Mouse (Mus musculus) embryonic facial prominence, embryonic 15.5 days (tissue): ENCODE measurements around the gene Ehd1. TPM values are rescaled to one million over a fixed set of nuclear protein-coding genes. Genes with fewer than 3 reads are reported as not detected.
A peak's percentile ranks its signal among the peaks of the same experiment; 100 is the strongest.

ENCODE experiments used
- ATAC-seq: fragments of 200-750 bp; cut with Nextera tagmentation; 2 replicates; pipeline ENCODE4 v1.8.0; 2017; ENCODE audit warnings: low read depth, moderate TSS enrichment; ENCODE audit not compliant: insufficient number of reproducible peaks, low FRiP score, low TSS enrichment
- H3K27ac ChIP-seq: fragments of 300-500 bp; sonication (generic); replicated peaks from 2 replicates; pipeline ENCODE4 v1.5.1; 2015; ENCODE audit warnings: mild to moderate bottlenecking, inconsistent platforms
- H3K27me3 ChIP-seq: fragments of 300-500 bp; sonication (generic); 2 replicates; pipeline ENCODE4 v1.6.1; 2015; ENCODE audit warnings: inconsistent platforms
- H3K36me3 ChIP-seq: fragments of 300-500 bp; sonication (generic); 2 replicates; pipeline ENCODE4 v1.6.1; 2015; ENCODE audit warnings: mild to moderate bottlenecking, inconsistent platforms
- H3K4me1 ChIP-seq: fragments of 300-500 bp; sonication (generic); 2 replicates; pipeline ENCODE4 v1.6.1; 2015; ENCODE audit warnings: inconsistent platforms
- H3K4me2 ChIP-seq: fragments of 300-500 bp; sonication (generic); replicated peaks from 2 replicates; pipeline ENCODE4 v1.6.1; 2015; ENCODE audit warnings: mild to moderate bottlenecking, inconsistent platforms
- H3K4me3 ChIP-seq: fragments of 300-500 bp; sonication (generic); replicated peaks from 2 replicates; pipeline ENCODE4 v1.5.1; 2015; ENCODE audit warnings: mild to moderate bottlenecking, inconsistent platforms
- H3K9ac ChIP-seq: fragments of 300-500 bp; sonication (generic); 2 replicates; pipeline ENCODE4 v1.6.1; 2015; ENCODE audit warnings: inconsistent platforms
- H3K9me3 ChIP-seq: fragments of 300-500 bp; sonication (generic); replicated peaks from 2 replicates; pipeline ENCODE4 v1.6.1; 2016; ENCODE audit warnings: inconsistent platforms
- WGBS: fragments of 180-500 bp; shearing (Covaris S2); methylation state at CpG from one replicate; pipeline ENCODE4 v1.1.7; 2015; 5-methylcytosine and 5-hydroxymethylcytosine counted together
- polyA plus RNA-seq: library from polyadenylated mRNA; unstranded; fragments of >200 nt; fragmentation: Nextera tagmentation; extraction: Ambion mirVana; gene quantifications from 2 replicates; pipeline ENCODE4 v1.2.1, GENCODE M21; 2015

Gene Ehd1
- polyA plus RNA-seq, 1 experiment from 2014 or later = 77.2 TPM

DNA sequence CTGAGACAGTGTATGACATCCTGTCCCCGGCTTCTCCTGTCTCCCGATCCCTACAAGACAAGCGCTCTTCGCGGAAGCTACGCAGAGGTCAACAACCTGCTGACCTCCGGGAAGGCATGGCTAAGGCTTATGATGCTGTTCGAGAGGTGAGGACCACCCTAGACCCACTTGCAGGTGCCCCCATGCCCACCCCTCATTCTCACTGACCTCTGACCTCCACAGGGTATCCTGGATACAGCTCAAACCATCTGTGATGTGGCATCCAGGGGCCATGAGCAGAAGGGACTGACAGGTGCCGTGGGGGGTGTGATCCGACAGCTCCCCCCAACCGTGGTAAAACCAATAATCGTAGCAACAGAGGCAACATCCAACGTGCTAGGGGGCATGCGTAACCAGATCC is 15.1 kb upstream of the Ehd1 start:
- no peak overlapping the region for H3K9ac ChIP-seq
- WGBS = 90% methylated on average over 14 of the region's 14 CpGs
- ATAC-seq = no peak
- no peaks in the 10 kb centered on the region for H3K9me3 ChIP-seq
- H3K4me2 ChIP-seq = no peak overlapping the region
- H3K27me3 ChIP-seq = no peaks in the 10 kb centered on the region
- peaks cover 55% of the 10 kb centered on the region for H3K36me3 ChIP-seq
- no peaks in the 10 kb centered on the region for H3K4me1 ChIP-seq
- no peak overlapping the region for H3K27ac ChIP-seq
- no peak overlapping the region for H3K4me3 ChIP-seq

- Histone ChIP-seq H3K4me3 (no peak overlapping the region), H3K4me1 (no peaks in the 10 kb centered on the region), H3K27me3 (no peaks in the 10 kb centered on the region), H3K27ac (no peak overlapping the region), H3K4me2 (no peak overlapping the region), H3K36me3 (peaks cover 46% of the 10 kb centered on the region), H3K9me3 (no peaks in the 10 kb centered on the region), H3K9ac (no peak overlapping the region)
- 63% methylated on average over 7 of the region's 7 CpGs for WGBS
- no peak for ATAC-seq
Measured at GRCm38 (mm10) chr19:6262222-6262621, 14.3 kb upstream of the Ehd1 start.

GRCm38 (mm10) chr19:6262839-6263433 is 13.6 kb upstream of the Ehd1 start:
- H3K4me2 ChIP-seq = no peak overlapping the region
- no peak overlapping the region for H3K9ac ChIP-seq
- ATAC-seq = no peak
- WGBS = 93% methylated on average over 8 of the region's 8 CpGs
- no peaks in the 10 kb centered on the region for H3K27me3 ChIP-seq
- H3K36me3 ChIP-seq = peaks cover 39% of the 10 kb centered on the region
- no peak overlapping the region for H3K27ac ChIP-seq
- H3K9me3 ChIP-seq = no peaks in the 10 kb centered on the region
- H3K4me3 ChIP-seq = no peak overlapping the region
- H3K4me1 ChIP-seq = no peaks in the 10 kb centered on the region

- Histone ChIP-seq H3K9me3 (no peaks in the 10 kb centered on the region), H3K4me1 (peaks cover 4% of the 10 kb centered on the region), H3K36me3 (peaks cover 27% of the 10 kb centered on the region), H3K27me3 (no peaks in the 10 kb centered on the region), H3K9ac (no peak overlapping the region), H3K4me3 (no peak overlapping the region), H3K4me2 (no peak overlapping the region), H3K27ac (no peak overlapping the region)
- ATAC-seq = no peak
- 68% methylated on average over 9 of the region's 9 CpGs for WGBS
Measured at GRCm38 (mm10) chr19:6264200-6264599, 12.3 kb upstream of the Ehd1 start.

DNA sequence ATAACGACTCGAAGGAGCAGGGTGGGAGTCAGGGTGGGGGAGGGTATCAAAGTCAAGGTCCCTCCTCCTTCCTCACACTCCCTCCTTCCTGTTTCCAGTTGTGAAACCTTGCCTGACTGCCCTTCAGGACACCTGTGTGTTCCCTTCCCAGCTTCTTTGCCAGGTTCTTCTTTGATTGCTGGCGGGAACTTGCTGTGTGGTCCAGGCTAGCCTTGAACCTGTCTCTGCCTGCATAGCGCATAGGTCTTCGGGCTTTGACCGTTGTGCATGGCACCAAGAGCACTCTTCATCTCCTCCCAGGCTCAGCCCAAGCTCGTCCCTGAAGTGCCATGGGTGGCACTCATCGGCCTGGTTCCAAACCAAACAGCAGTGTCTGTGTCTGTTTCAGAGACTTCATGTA is 11.6 kb upstream of the Ehd1 start:
- 80% methylated on average over 8 of the region's 8 CpGs for WGBS
- H3K9ac ChIP-seq = no peak overlapping the region
- H3K27me3 ChIP-seq = no peaks in the 10 kb centered on the region
- no peak overlapping the region for H3K4me2 ChIP-seq
- peaks cover 4% of the 10 kb centered on the region for H3K4me1 ChIP-seq
- H3K27ac ChIP-seq = no peak overlapping the region
- no peak for ATAC-seq
- H3K9me3 ChIP-seq = no peaks in the 10 kb centered on the region
- H3K4me3 ChIP-seq = no peak overlapping the region
- H3K36me3 ChIP-seq = peaks cover 23% of the 10 kb centered on the region

DNA sequence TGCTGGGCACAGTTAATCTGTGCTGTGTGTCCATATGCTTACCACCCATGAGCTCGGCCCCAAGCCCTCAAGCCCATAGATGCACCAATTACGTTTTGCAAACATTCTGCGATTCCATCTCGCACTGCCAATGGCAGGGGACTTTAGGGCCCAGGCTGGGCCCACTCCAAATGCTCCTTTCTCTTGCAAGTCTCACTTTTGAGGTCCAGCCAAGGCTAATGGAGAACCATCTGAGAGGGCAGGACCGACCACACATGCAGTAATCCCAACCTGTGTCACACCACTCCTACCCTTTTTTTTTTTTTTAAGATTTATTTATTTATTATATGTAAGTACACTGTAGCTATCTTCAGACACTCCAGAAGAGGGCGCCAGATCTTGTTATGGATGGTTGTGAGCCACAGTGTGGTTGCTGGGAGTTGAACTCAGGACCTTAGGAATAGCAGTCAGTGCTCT is 10.8 kb upstream of the Ehd1 start:
- ATAC-seq = no peak
- no peak overlapping the region for H3K4me3 ChIP-seq
- peaks cover 4% of the 10 kb centered on the region for H3K4me1 ChIP-seq
- H3K9me3 ChIP-seq = no peaks in the 10 kb centered on the region
- H3K4me2 ChIP-seq = no peak overlapping the region
- H3K27ac ChIP-seq = no peak overlapping the region
- H3K36me3 ChIP-seq = peaks cover 15% of the 10 kb centered on the region
- H3K9ac ChIP-seq = no peak overlapping the region
- WGBS = 66% methylated on average over 6 of the region's 6 CpGs
- H3K27me3 ChIP-seq = no peaks in the 10 kb centered on the region

DNA sequence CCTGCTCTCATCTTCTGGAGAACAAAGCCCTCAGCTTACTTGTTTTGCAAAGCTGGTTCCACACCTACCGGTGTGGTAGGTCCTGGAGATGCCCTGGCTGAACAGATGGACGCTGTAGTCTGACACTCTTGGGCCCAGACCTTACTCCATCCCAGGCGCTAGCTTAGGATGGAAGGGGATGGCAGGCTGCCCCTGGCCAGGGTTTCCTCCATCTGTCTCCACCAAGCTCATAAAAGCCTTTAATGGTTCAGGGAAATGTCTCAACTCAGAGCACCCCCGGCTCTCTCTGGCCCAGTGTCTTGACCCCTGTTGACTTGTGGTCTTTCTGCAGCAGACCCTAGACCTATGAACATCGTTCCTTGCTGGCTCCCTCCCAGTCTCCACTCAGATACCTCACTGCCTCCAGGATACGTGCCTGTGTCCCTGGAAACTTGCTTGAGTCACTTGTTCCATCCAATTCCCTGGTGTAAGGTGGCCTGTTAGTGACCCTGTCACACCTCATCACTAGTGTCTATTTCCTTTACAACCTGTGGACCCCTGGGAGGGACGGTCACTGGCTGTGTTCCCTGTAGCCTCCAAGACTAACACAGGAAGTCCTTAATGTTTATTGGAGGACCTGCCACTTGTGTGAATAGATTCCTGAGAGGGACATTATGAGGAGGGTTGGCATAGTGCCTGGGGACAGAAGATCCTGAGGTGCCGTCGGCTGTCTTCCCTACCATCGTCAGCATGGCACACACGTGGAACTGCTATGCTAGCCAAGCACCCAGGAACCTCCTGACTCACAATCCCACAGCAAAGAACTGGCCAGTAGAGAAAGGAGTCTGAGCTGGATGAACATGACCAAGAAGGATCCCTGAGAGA is 9.0 kb upstream of the Ehd1 start:
- no peaks in the 10 kb centered on the region; the same call in 1 of the 2 replicates for H3K27me3 ChIP-seq
- H3K4me3 ChIP-seq = no peak overlapping the region
- H3K9ac ChIP-seq = no peak overlapping the region
- H3K27ac ChIP-seq = no peak overlapping the region
- ATAC-seq = no peak
- no peak overlapping the region for H3K4me2 ChIP-seq
- no peaks in the 10 kb centered on the region for H3K9me3 ChIP-seq
- H3K36me3 ChIP-seq = no peaks in the 10 kb centered on the region
- WGBS = 68% methylated on average over 11 of the region's 11 CpGs
- peaks cover 8% of the 10 kb centered on the region for H3K4me1 ChIP-seq

DNA sequence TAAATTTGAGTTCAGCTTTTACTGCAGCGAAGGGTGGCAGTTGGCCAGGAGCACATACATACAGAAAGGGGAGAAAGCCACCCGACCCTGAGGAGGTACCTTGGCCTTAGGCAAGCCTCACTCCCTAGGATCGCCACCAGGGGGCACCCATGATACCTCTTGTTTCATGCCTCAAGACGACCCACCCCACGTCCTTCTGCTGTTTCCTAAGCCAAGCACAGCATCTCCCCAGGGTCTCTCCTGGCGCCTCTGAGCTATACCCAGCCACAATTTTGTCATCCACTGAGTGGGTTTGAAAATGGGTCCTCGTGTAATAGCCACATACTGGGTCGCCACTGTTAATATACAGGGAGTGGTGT is 8.4 kb upstream of the Ehd1 start:
- no peak overlapping the region for H3K4me3 ChIP-seq
- no peak overlapping the region for H3K27ac ChIP-seq
- ATAC-seq = peak; percentile 52; the same call in 1 of the 2 replicates
- H3K4me2 ChIP-seq = no peak overlapping the region
- 12% methylated on average over 8 of the region's 8 CpGs for WGBS
- no peak overlapping the region for H3K9ac ChIP-seq
- no peaks in the 10 kb centered on the region for H3K9me3 ChIP-seq
- no peaks in the 10 kb centered on the region for H3K36me3 ChIP-seq
- no peaks in the 10 kb centered on the region; the same call in 1 of the 2 replicates for H3K27me3 ChIP-seq
- H3K4me1 ChIP-seq = peaks cover 8% of the 10 kb centered on the region

DNA sequence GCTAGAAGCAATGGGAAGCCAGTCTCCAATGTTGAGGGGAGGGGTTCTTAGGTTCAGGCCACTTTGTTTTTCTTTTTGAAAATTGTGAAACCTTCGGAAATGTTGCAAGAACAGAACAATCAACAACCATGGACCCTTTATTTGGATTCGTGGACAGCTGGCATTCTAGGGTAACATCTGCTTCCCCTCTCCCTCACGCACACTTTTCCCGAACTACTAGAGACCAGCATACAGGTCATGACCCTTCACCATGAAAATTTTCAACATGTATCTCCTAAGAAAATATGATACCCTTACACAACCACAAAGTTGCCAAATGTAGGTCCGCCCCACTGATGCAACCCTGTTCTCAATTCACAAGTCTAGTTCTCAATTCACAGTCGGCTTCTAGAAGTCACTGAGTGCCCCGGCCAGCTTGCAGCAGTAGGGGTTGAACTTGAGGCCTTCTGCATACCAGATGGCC is 7.8 kb upstream of the Ehd1 start:
- Histone ChIP-seq H3K9ac (no peak overlapping the region), H3K27ac (no peak overlapping the region), H3K9me3 (no peaks in the 10 kb centered on the region), H3K4me2 (no peak overlapping the region), H3K36me3 (no peaks in the 10 kb centered on the region), H3K27me3 (no peaks in the 10 kb centered on the region; the same call in 1 of the 2 replicates), H3K4me3 (no peak overlapping the region), H3K4me1 (peaks cover 8% of the 10 kb centered on the region)
- ATAC-seq = no peak
- WGBS = 72% methylated on average over 7 of the region's 7 CpGs

DNA sequence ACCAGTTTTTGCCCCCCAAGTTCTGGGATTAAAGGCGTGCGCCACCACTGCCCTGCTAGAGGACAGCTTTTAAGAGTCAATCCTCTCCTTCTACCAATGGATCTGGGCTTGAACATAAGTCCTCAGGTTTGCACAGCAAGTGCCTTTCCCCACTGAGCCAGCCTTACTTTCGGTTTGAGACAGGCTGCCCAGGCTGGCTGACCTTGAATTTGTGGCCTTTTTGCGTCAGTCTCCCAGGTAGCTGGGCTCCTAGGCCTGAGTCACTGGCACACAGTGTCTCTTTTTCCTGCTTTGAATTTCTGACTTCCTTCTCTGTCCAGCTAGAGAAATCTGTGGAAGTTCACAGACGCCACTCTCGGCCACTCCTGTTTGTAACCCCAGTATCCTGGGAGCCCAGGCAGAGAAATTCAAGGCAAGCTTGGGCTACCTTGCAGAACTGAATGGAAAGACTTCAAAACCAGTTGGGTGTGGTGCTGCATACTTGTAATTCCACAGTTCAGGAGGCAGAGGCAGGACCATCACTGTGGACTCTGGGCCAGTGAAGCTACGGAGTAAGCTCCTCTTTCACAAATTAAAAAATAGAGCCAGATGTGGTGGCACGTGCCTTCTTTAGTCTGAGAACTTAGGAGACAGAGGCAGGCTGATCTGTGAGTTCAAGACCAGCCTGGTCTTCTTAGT is 6.6 kb upstream of the Ehd1 start:
- no peak for ATAC-seq
- no peaks in the 10 kb centered on the region for H3K9me3 ChIP-seq
- no peak overlapping the region for H3K9ac ChIP-seq
- H3K4me3 ChIP-seq = no peak overlapping the region
- no peaks in the 10 kb centered on the region; the same call in 1 of the 2 replicates for H3K27me3 ChIP-seq
- peaks cover 8% of the 10 kb centered on the region for H3K4me1 ChIP-seq
- H3K27ac ChIP-seq = no peak overlapping the region
- 87% methylated on average over 8 of the region's 8 CpGs for WGBS
- H3K36me3 ChIP-seq = no peaks in the 10 kb centered on the region
- no peak overlapping the region for H3K4me2 ChIP-seq

DNA sequence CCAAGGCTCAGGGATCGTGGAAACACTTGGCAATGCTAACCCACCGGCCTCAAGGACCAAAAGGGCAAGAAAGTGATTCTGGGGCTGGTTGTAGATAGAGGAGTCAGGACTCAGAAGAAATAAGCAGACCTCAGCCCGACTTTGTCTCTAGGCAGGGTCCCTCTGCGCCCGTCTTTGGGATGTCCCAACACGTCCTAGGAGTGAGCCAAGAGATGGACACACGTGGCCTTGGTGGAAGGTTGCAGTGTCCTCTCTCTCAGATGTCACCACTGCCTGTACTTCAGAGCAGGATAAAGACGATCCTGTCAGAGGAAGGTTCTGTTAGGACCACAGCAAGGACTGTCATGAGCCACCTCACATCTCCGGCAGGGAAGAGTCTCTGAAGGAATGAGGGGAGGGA is 5.9 kb upstream of the Ehd1 start:
- no peaks in the 10 kb centered on the region for H3K36me3 ChIP-seq
- peaks cover 14% of the 10 kb centered on the region for H3K4me1 ChIP-seq
- ATAC-seq = no peak
- no peak overlapping the region for H3K4me3 ChIP-seq
- no peak overlapping the region for H3K9ac ChIP-seq
- WGBS = 58% methylated on average over 9 of the region's 9 CpGs
- no peaks in the 10 kb centered on the region; the same call in 1 of the 2 replicates for H3K27me3 ChIP-seq
- no peak overlapping the region for H3K4me2 ChIP-seq
- no peak overlapping the region for H3K27ac ChIP-seq
- H3K9me3 ChIP-seq = no peaks in the 10 kb centered on the region
